In genomic region chr14:72844753-72845369, GRCm38 (mm10) we compare ENCODE assay signal across 12 mouse cellular contexts.
DNase-seq lines count a peak whose midpoint lies in the region; ATAC-seq and TF ChIP-seq lines count a peak whose summit lies in the region.
"Had no signal": no experiment of that assay in that cellular context is flagged by ENCODE, and none has a peak within 500 bp of the region (broad histone marks: within the 10 kb centered on the region; RNA-seq: fewer than 3 reads in every experiment).

No protein-coding gene starts in this region.

- H3K9me3 ChIP-seq in ES-Bruce4 (replicated peaks; ENCODE audit: control insufficient read depth, insufficient read depth, low read length, poor library complexity, severe bottlenecking), result no peaks in the 10 kb centered on the region
- no peaks in the 10 kb centered on the region for H3K9me3 ChIP-seq in embryonic facial prominence, embryonic 11.5 days (replicated peaks; ENCODE audit: control insufficient read depth, low read length)
- H3K9me3 ChIP-seq: embryonic facial prominence, embryonic 12.5 days had no signal

- H3K4me2 ChIP-seq in embryonic facial prominence, embryonic 11.5 days (ENCODE audit: low read depth, low read length), result no peak overlapping the region
- H3K4me2 ChIP-seq: embryonic facial prominence, embryonic 12.5 days had no signal

- TF ChIP-seq EP300 in ES-Bruce4 (IDR thresholded peaks at IDR 0.05; ENCODE audit: insufficient read depth, low read depth, low read length), result no peak

- H3K4me3 ChIP-seq in ES-Bruce4 (ENCODE audit: low read depth, low read length), result no peak overlapping the region
- H3K4me3 ChIP-seq in embryonic facial prominence, embryonic 11.5 days (ENCODE audit: low read depth, low read length), result no peak overlapping the region
- H3K4me3 ChIP-seq: embryonic facial prominence, embryonic 12.5 days had no signal

- peak; percentile 41 for DNase-seq in heart, adult 11 months
- DNase-seq in heart, adult 9 months (ENCODE audit: low spot score in 2 of 2), result no peak
- peak; percentile 52 for DNase-seq in embryonic facial prominence, embryonic 11.5 days (ENCODE audit: low spot score)
- peak; percentile 32 for DNase-seq in layer of hippocampus, adult 9-11 months
- DNase-seq in cerebellum, adult 9-10 months, result no peak
- DNase-seq: lung, postnatal 36 days had no signal

- H3K36me3 ChIP-seq in ES-Bruce4 (ENCODE audit: control insufficient read depth, insufficient read depth, low read length, poor library complexity, severe bottlenecking), result no peaks in the 10 kb centered on the region
- H3K36me3 ChIP-seq in embryonic facial prominence, embryonic 11.5 days (replicated peaks; ENCODE audit: control insufficient read depth, insufficient read depth, low read depth, low read length), result no peaks in the 10 kb centered on the region
- H3K36me3 ChIP-seq: embryonic facial prominence, embryonic 12.5 days had no signal

- H3K9ac ChIP-seq in ES-Bruce4 (ENCODE audit: low read depth, poor library complexity, severe bottlenecking), result no peak overlapping the region
- H3K9ac ChIP-seq in embryonic facial prominence, embryonic 11.5 days (replicated peaks; ENCODE audit: low read length), result no peak overlapping the region
- H3K9ac ChIP-seq: embryonic facial prominence, embryonic 12.5 days had no signal

- peaks cover 8% of the 10 kb centered on the region for H3K4me1 ChIP-seq in ES-Bruce4 (ENCODE audit: control insufficient read depth, insufficient read depth, low read length)
- H3K4me1 ChIP-seq in embryonic facial prominence, embryonic 11.5 days (ENCODE audit: control insufficient read depth, insufficient read depth, low read length), result no peaks in the 10 kb centered on the region
- H3K4me1 ChIP-seq: embryonic facial prominence, embryonic 12.5 days had no signal

- TF ChIP-seq POLR2A in ES-Bruce4 (IDR thresholded peaks at IDR 0.05; ENCODE audit: insufficient read depth, low read length), result no peak

- ATAC-seq in embryonic facial prominence, embryonic 11.5 days (replicated peaks; ENCODE audit: insufficient number of reproducible peaks, low FRiP score, low TSS enrichment, low read depth), result no peak
- ATAC-seq in megakaryocyte-erythroid progenitor cell, adult 5-6 weeks (replicated peaks; ENCODE audit: low FRiP score, low TSS enrichment, poor library complexity, severe bottlenecking), result no peak
- ATAC-seq in activated CD4-positive, CD25-positive, alpha-beta regulatory T cell, adult 4 months, result no peak
- ATAC-seq: CD4-positive, CD25-positive, alpha-beta regulatory T cell, adult 4 months; inflammation-experienced regulatory T-cells, adult 6 months had no signal

- H3K27ac ChIP-seq in ES-Bruce4 (ENCODE audit: insufficient read depth, low read length), result peak overlapping the region; percentile 13
- H3K27ac ChIP-seq in embryonic facial prominence, embryonic 11.5 days (replicated peaks; ENCODE audit: low read depth, low read length), result no peak overlapping the region
- H3K27ac ChIP-seq: embryonic facial prominence, embryonic 12.5 days had no signal

- TF ChIP-seq CTCF in ES-Bruce4 (IDR thresholded peaks at IDR 0.05; ENCODE audit: low read depth, low read length), result no peak

- H3K27me3 ChIP-seq in ES-Bruce4 (ENCODE audit: control insufficient read depth, insufficient read depth, low read length, poor library complexity, severe bottlenecking), result no peaks in the 10 kb centered on the region
- no peaks in the 10 kb centered on the region for H3K27me3 ChIP-seq in embryonic facial prominence, embryonic 11.5 days (ENCODE audit: control insufficient read depth, insufficient read depth, low read length)
- H3K27me3 ChIP-seq: embryonic facial prominence, embryonic 12.5 days had no signal

- WGBS in embryonic facial prominence, embryonic 11.5 days, result 52% methylated on average over 5 of the region's 5 CpGs

Comparison
In these comparisons a context has a peak if more than half of its experiments do, and no peak if none do; other contexts are left out.
1. DNase-seq: peak in heart, adult 11 months (single experiment), embryonic facial prominence, embryonic 11.5 days (single experiment) and layer of hippocampus, adult 9-11 months (single experiment); none in heart, adult 9 months (0 of 2) and cerebellum, adult 9-10 months (single experiment).